Mouse (Mus musculus): ENCODE measurements around the gene Tas2r138. TPM values are rescaled to one million over a fixed set of nuclear protein-coding genes. Genes with fewer than 3 reads are reported as not detected.
"Not testable (repeated sequence)": the region's sequence is repeated elsewhere in the genome, so short reads cannot be mapped to it uniquely, and the experiment has no call there.

The Tas2r138 gene
- total RNA-seq (2015; ENCODE audit: low replicate concordance) (not detected in 2 replicates), total RNA-seq (2017; ENCODE audit: low replicate concordance) (not detected in 2 replicates)

- ATAC-seq (replicated peaks; ENCODE audit: low FRiP score, poor library complexity, severe bottlenecking), result no peak
Observed at GRCm38 (mm10) chr6:40613260-40613852, at the start of gene Tas2r138. Gene Tas2r138 (minus strand): TSS chr6:40613310.

- no peak for ATAC-seq (replicated peaks; ENCODE audit: low FRiP score, poor library complexity, severe bottlenecking)
Observed at GRCm38 (mm10) chr6:40660930-40661329, 47.8 kb upstream of the Tas2r138 start.

GRCm38 (mm10) chr6:40650953-40651352, 37.8 kb upstream of the Tas2r138 start:
- ATAC-seq (replicated peaks; ENCODE audit: low FRiP score, poor library complexity, severe bottlenecking), result no peak

- ATAC-seq (replicated peaks; ENCODE audit: low FRiP score, poor library complexity, severe bottlenecking), result no peak
Observed at GRCm38 (mm10) chr6:40645701-40646100, 32.6 kb upstream of the Tas2r138 start.

GRCm38 (mm10) chr6:40640710-40641538, 27.8 kb upstream of the Tas2r138 start:
- no peak for ATAC-seq (replicated peaks; ENCODE audit: low FRiP score, poor library complexity, severe bottlenecking)

GRCm38 (mm10) chr6:40637755-40638154, 24.6 kb upstream of the Tas2r138 start:
- no peak for ATAC-seq (replicated peaks; ENCODE audit: low FRiP score, poor library complexity, severe bottlenecking)

- no peak for ATAC-seq (replicated peaks; ENCODE audit: low FRiP score, poor library complexity, severe bottlenecking)
Observed at GRCm38 (mm10) chr6:40635559-40635958, 22.4 kb upstream of the Tas2r138 start.

GRCm38 (mm10) chr6:40634640-40635071, 21.5 kb upstream of the Tas2r138 start:
- no peak for ATAC-seq (replicated peaks; ENCODE audit: low FRiP score, poor library complexity, severe bottlenecking)

GRCm38 (mm10) chr6:40628406-40629000, 15.4 kb upstream of the Tas2r138 start, which contains the start of gene Mgam:
Gene Mgam (plus strand): TSS chr6:40628831.
- no peak for ATAC-seq (replicated peaks; ENCODE audit: low FRiP score, poor library complexity, severe bottlenecking)

GRCm38 (mm10) chr6:40626111-40626510, 13.0 kb upstream of the Tas2r138 start:
- no peak for ATAC-seq (replicated peaks; ENCODE audit: low FRiP score, poor library complexity, severe bottlenecking)

GRCm38 (mm10) chr6:40617965-40618364, 4.9 kb upstream of the Tas2r138 start:
- no peak for ATAC-seq (replicated peaks; ENCODE audit: low FRiP score, poor library complexity, severe bottlenecking)

- ATAC-seq (replicated peaks; ENCODE audit: low FRiP score, poor library complexity, severe bottlenecking), result no peak
Observed at GRCm38 (mm10) chr6:40610244-40610643, 2.9 kb downstream of the Tas2r138 start.

- ATAC-seq (replicated peaks; ENCODE audit: low FRiP score, poor library complexity, severe bottlenecking), result no peak
Observed at GRCm38 (mm10) chr6:40607431-40607830, 5.7 kb downstream of the Tas2r138 start.

- not testable (repeated sequence) for ATAC-seq (replicated peaks; ENCODE audit: low FRiP score, poor library complexity, severe bottlenecking)
Observed at GRCm38 (mm10) chr6:40598546-40598945, 14.6 kb downstream of the Tas2r138 start.

GRCm38 (mm10) chr6:40594804-40595550, 18.1 kb downstream of the Tas2r138 start:
- no peak for ATAC-seq (replicated peaks; ENCODE audit: low FRiP score, poor library complexity, severe bottlenecking)

- ATAC-seq (replicated peaks; ENCODE audit: low FRiP score, poor library complexity, severe bottlenecking), result no peak
Observed at GRCm38 (mm10) chr6:40588346-40588745, 24.8 kb downstream of the Tas2r138 start.

GRCm38 (mm10) chr6:40585645-40586044, 27.5 kb downstream of the Tas2r138 start, which contains the start of gene Clec5a:
Gene Clec5a (minus strand): TSS chr6:40585821.
- ATAC-seq (replicated peaks; ENCODE audit: low FRiP score, poor library complexity, severe bottlenecking), result no peak

- ATAC-seq (replicated peaks; ENCODE audit: low FRiP score, poor library complexity, severe bottlenecking), result no peak
Observed at GRCm38 (mm10) chr6:40584336-40584735, 28.8 kb downstream of the Tas2r138 start.

- ATAC-seq (replicated peaks; ENCODE audit: low FRiP score, poor library complexity, severe bottlenecking), result no peak
Observed at GRCm38 (mm10) chr6:40576305-40576704, 36.8 kb downstream of the Tas2r138 start.

GRCm38 (mm10) chr6:40573618-40574017, 39.5 kb downstream of the Tas2r138 start:
- no peak for ATAC-seq (replicated peaks; ENCODE audit: low FRiP score, poor library complexity, severe bottlenecking)
